Mouse (Mus musculus): ENCODE measurements around the gene Cadm1.

DNA sequence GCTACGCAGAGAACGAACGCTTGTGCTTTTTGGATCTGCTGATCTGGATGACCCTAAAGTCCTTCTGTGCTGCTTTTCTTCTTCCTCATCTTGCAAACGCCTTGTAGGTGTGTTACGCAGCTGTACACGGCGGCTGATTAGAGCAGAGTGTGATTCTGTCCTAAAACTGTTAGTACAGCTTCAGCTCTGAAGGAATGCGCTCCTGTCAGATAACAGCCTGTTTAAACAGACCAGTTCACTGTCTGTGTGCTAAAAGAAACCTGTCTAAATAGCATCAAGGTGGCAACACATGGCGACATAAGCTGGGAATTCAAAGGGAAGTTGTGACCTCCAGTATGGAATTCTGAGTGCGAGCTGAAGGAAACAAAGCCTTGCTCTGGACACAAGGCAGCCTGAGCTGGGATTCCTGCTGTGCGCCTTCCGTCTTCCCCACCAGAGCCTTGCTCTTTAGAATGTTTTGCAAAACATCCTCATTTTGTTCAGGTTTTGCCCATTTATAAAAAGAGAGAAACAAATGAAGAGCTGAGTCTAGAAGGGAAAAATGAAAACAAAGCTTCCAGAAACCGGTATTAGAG is 273.6 kb downstream of the Cadm1 start:
- TF ChIP-seq CHD1 (IDR thresholded peaks at IDR 0.05; ENCODE audit: low read depth, low read length) (no peak), EP300 (IDR thresholded peaks at IDR 0.05; ENCODE audit: low read depth in 1 of 2, low read length in 2 of 2) (no peak), POLR2A (IDR thresholded peaks at IDR 0.05; ENCODE audit: control insufficient read depth in 1 of 2, insufficient read depth in 1 of 2, low read depth in 1 of 2, low read length in 2 of 2, poor library complexity in 1 of 2) (no peak), HCFC1 (IDR thresholded peaks at IDR 0.05; ENCODE audit: low read depth, low read length) (no peak), CHD2 (IDR thresholded peaks at IDR 0.05; ENCODE audit: low read length) (no peak), GABPA (IDR thresholded peaks at IDR 0.05; ENCODE audit: low read depth, low read length) (no peak), TAL1 (IDR thresholded peaks at IDR 0.05; ENCODE audit: low read length) (no peak), MYC (IDR thresholded peaks at IDR 0.05; ENCODE audit: low read depth, low read length) (no peak), ZC3H11A (IDR thresholded peaks at IDR 0.05; ENCODE audit: low read depth, low read length) (no peak)
